Mouse (Mus musculus) kidney, postnatal 0 days (tissue): ENCODE measurements at regions not wholly inside any gene's neighbourhood (a gene's known extent, or its start where the extent isn't known, plus 50 kb on each side); places are given as distances from the start of the nearest gene placed in this dataset.
"Not testable (repeated sequence)": the region's sequence is repeated elsewhere in the genome, so short reads cannot be mapped to it uniquely, and the experiment has no call there.

Source experiments
- ATAC-seq: fragments of 200-750 bp; cut with Nextera tagmentation; replicated peaks from 2 replicates; pipeline ENCODE4 v1.8.0; 2017; ENCODE audit warnings: low read depth, moderate number of reproducible peaks, moderate TSS enrichment, moderate library complexity; ENCODE audit not compliant: low FRiP score
- DNase-seq: peaks from one replicate; pipeline ENCODE4 v3.0.0-alpha.2; 2016; ENCODE audit warnings: low spot score
- H3K27ac ChIP-seq: fragments of 300-500 bp; sonication (generic); 2 replicates; pipeline ENCODE4 v1.5.1; 2014; ENCODE audit warnings: mild to moderate bottlenecking
- H3K27me3 ChIP-seq: fragments of 300-500 bp; sonication (generic); 2 replicates; pipeline ENCODE4 v1.6.1; 2014; ENCODE audit warnings: low read length, mixed read lengths; ENCODE audit not compliant: insufficient read depth
- H3K36me3 ChIP-seq: fragments of 300-500 bp; sonication (generic); 2 replicates; pipeline ENCODE4 v1.6.1; 2014; ENCODE audit warnings: low read length, mixed read lengths; ENCODE audit not compliant: insufficient read depth
- H3K4me1 ChIP-seq: fragments of 300-500 bp; sonication (generic); replicated peaks from 2 replicates; pipeline ENCODE4 v1.6.1; 2014; ENCODE audit warnings: antibody characterized with exemption, low read length, mixed read lengths; ENCODE audit not compliant: insufficient read depth
- H3K4me2 ChIP-seq: fragments of 300-500 bp; sonication (generic); 2 replicates; pipeline ENCODE4 v1.6.1; 2014; ENCODE audit warnings: mild to moderate bottlenecking, low read length, moderate library complexity, mixed read lengths
- H3K4me3 ChIP-seq: fragments of 300-500 bp; sonication (generic); replicated peaks from 2 replicates; pipeline ENCODE4 v1.5.1; 2014; ENCODE audit warnings: low read depth, low read length
- H3K9ac ChIP-seq: fragments of 300-500 bp; sonication (generic); 2 replicates; pipeline ENCODE4 v1.6.1; 2014; ENCODE audit warnings: low read depth, low read length
- H3K9me3 ChIP-seq: fragments of 300-500 bp; sonication (generic); replicated peaks from 2 replicates; pipeline ENCODE4 v1.6.1; 2016; ENCODE audit warnings: low read length, inconsistent platforms, mixed read lengths
- CTCF ChIP-seq: IDR thresholded peaks from 2 replicates; pipeline ENCODE4 v1.5.1; 2016; ENCODE audit warnings: antibody characterized with exemption, low read depth, mild to moderate bottlenecking, moderate library complexity
- WGBS: fragments of 180-500 bp; shearing (Covaris S2); extraction: QIAGEN DNeasy Blood & Tissue Kit; methylation state at CpG from one replicate; pipeline ENCODE4 v1.1.7; 2014; 5-methylcytosine and 5-hydroxymethylcytosine counted together

GRCm38 (mm10) chr9:5498306-5498705 lies 153.1 kb downstream of the Casp12 start:
- Histone ChIP-seq H3K9me3 (no peaks in the 10 kb centered on the region), H3K27me3 (no peaks in the 10 kb centered on the region), H3K9ac (no peak overlapping the region), H3K4me1 (no peaks in the 10 kb centered on the region), H3K4me3 (no peak overlapping the region), H3K27ac (no peak overlapping the region), H3K4me2 (no peak overlapping the region), H3K36me3 (no peaks in the 10 kb centered on the region)
- 74% methylated on average over 3 of the region's 3 CpGs for WGBS
- ATAC-seq: no peak
- DNase-seq: no peak
- TF ChIP-seq CTCF: peak; percentile 50

GRCm38 (mm10) chr9:5525762-5526360 lies 180.6 kb downstream of the Casp12 start:
- no peaks in the 10 kb centered on the region for H3K27me3 ChIP-seq
- no peak overlapping the region for H3K27ac ChIP-seq
- no peaks in the 10 kb centered on the region for H3K4me1 ChIP-seq
- H3K4me2 ChIP-seq: no peak overlapping the region
- TF ChIP-seq CTCF: no peak
- no peak overlapping the region for H3K4me3 ChIP-seq
- no peaks in the 10 kb centered on the region for H3K36me3 ChIP-seq
- no peak overlapping the region for H3K9ac ChIP-seq
- DNase-seq: no peak
- no peaks in the 10 kb centered on the region for H3K9me3 ChIP-seq
- ATAC-seq: no peak

DNA sequence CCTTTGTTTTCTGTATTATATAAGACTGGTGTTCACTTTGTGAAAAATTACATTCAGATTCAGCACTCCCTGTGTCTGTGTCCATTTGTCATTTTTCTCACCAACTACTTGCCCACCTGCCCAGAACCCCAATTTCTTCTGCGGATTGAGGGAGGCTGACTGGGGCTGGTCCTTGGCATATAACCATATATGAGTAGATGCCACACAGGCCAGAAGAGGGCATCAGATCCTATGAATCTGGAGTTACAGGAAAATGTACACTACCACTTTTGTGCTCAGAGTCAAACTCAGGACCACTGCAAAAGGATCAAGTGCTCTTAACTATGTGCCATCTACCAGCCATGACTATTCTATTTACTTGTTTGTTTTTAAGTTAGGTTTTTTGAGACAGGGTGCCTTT lies 197.4 kb downstream of the Casp12 start:
- Histone ChIP-seq H3K9ac (no peak overlapping the region), H3K36me3 (no peaks in the 10 kb centered on the region), H3K27ac (no peak overlapping the region), H3K4me1 (no peaks in the 10 kb centered on the region), H3K9me3 (no peaks in the 10 kb centered on the region), H3K4me2 (no peak overlapping the region), H3K27me3 (no peaks in the 10 kb centered on the region), H3K4me3 (no peak overlapping the region)
- ATAC-seq: no peak
- DNase-seq: no peak
- WGBS: 90% methylated on average over 1 of the region's 1 CpGs
- TF ChIP-seq CTCF: no peak

GRCm38 (mm10) chr9:5575072-5575471 lies 229.8 kb downstream of the Casp12 start:
- DNase-seq: no peak
- no peaks in the 10 kb centered on the region for H3K9me3 ChIP-seq
- WGBS: 91% methylated on average over 1 of the region's 1 CpGs
- TF ChIP-seq CTCF: no peak
- no peaks in the 10 kb centered on the region for H3K4me1 ChIP-seq
- no peak for ATAC-seq
- H3K36me3 ChIP-seq: no peaks in the 10 kb centered on the region
- no peak overlapping the region for H3K9ac ChIP-seq
- H3K27ac ChIP-seq: no peak overlapping the region
- no peak overlapping the region for H3K4me2 ChIP-seq
- H3K4me3 ChIP-seq: no peak overlapping the region
- H3K27me3 ChIP-seq: no peaks in the 10 kb centered on the region

GRCm38 (mm10) chr9:5578168-5578567 lies 232.9 kb downstream of the Casp12 start:
- H3K4me3 ChIP-seq, H3K27me3 ChIP-seq: not testable (repeated sequence)
- 92% methylated on average over 11 of the region's 11 CpGs for WGBS

GRCm38 (mm10) chr9:5595891-5596635 lies 250.8 kb downstream of the Casp12 start:
- H3K27me3 ChIP-seq: no peaks in the 10 kb centered on the region
- DNase-seq (no peak), ATAC-seq (no peak)
- WGBS: 81% methylated on average over 3 of the region's 3 CpGs
- no peak overlapping the region for H3K27ac ChIP-seq
- no peak overlapping the region for H3K9ac ChIP-seq
- TF ChIP-seq CTCF: no peak
- H3K4me3 ChIP-seq: no peak overlapping the region
- H3K36me3 ChIP-seq: no peaks in the 10 kb centered on the region
- H3K9me3 ChIP-seq: no peaks in the 10 kb centered on the region
- no peak overlapping the region for H3K4me2 ChIP-seq
- no peaks in the 10 kb centered on the region for H3K4me1 ChIP-seq

More at GRCm38 (mm10) chr9:5578168-5578567, 232.9 kb downstream of the Casp12 start:
- H3K27ac ChIP-seq, ATAC-seq, DNase-seq, H3K9me3 ChIP-seq, H3K4me2 ChIP-seq, H3K9ac ChIP-seq, H3K36me3 ChIP-seq, H3K4me1 ChIP-seq: not testable (repeated sequence)
